Mouse (Mus musculus) forebrain, embryonic 14.5 days (tissue): ENCODE data around the gene Lurap1l. TPM values are rescaled to one million over a fixed set of nuclear protein-coding genes. Genes with fewer than 3 reads are reported as not detected.

Source experiments
- ATAC-seq: fragments of 200-750 bp; cut with Nextera tagmentation; 2 replicates; pipeline ENCODE4 v1.8.0; 2017; ENCODE audit warnings: mild to moderate bottlenecking, moderate library complexity
- DNase-seq: peaks from one replicate; pipeline ENCODE4 v3.0.0-alpha.2; 2015; ENCODE audit warnings: low spot score
- H3K27ac ChIP-seq: fragments of 300-500 bp; sonication (generic); 2 replicates; pipeline ENCODE4 v1.5.1; 2014; ENCODE audit warnings: low read depth, mild to moderate bottlenecking, control low read depth, low read length, moderate library complexity
- H3K27me3 ChIP-seq: fragments of 300-500 bp; sonication (generic); replicated peaks from 2 replicates; pipeline ENCODE4 v1.6.1; 2014; ENCODE audit warnings: low read length, control low read depth, mixed read lengths; ENCODE audit not compliant: control insufficient read depth, insufficient read depth
- H3K36me3 ChIP-seq: fragments of 300-500 bp; sonication (generic); 2 replicates; pipeline ENCODE4 v1.6.1; 2014; ENCODE audit warnings: low read length, control low read depth; ENCODE audit not compliant: control insufficient read depth, insufficient read depth
- H3K4me1 ChIP-seq: fragments of 300-500 bp; sonication (generic); 2 replicates; pipeline ENCODE4 v1.6.1; 2014; ENCODE audit warnings: antibody characterized with exemption, low read length, control low read depth; ENCODE audit not compliant: control insufficient read depth, insufficient read depth
- H3K4me2 ChIP-seq: fragments of 300-500 bp; sonication (generic); 2 replicates; pipeline ENCODE4 v1.6.1; 2014; ENCODE audit warnings: mild to moderate bottlenecking, control low read depth, low read length
- H3K4me3 ChIP-seq: fragments of 300-500 bp; sonication (generic); 2 replicates; pipeline ENCODE4 v1.5.1; 2014; ENCODE audit warnings: low read depth, low read length, control low read depth
- H3K9ac ChIP-seq: fragments of 300-500 bp; sonication (generic); 2 replicates; pipeline ENCODE4 v1.6.1; 2014; ENCODE audit warnings: mild to moderate bottlenecking, low read length, control low read depth, moderate library complexity
- H3K9me3 ChIP-seq: fragments of 300-500 bp; sonication (generic); replicated peaks from 2 replicates; pipeline ENCODE4 v1.6.1; 2016; ENCODE audit warnings: low read length, control low read depth, mixed read lengths; ENCODE audit not compliant: control insufficient read depth
- WGBS: fragments of 180-500 bp; shearing (Covaris S2); extraction: QIAGEN DNeasy Blood & Tissue Kit; methylation state at CpG from one replicate; pipeline ENCODE4 v1.1.7; 2014; 5-methylcytosine and 5-hydroxymethylcytosine counted together
- polyA plus RNA-seq: library from polyadenylated mRNA; unstranded; fragments of >200 nt; fragmentation: Nextera tagmentation; extraction: Ambion mirVana; gene quantifications from 2 replicates; pipeline ENCODE4 v1.2.1, GENCODE M21; 2014

Lurap1l gene
- polyA plus RNA-seq = 5.0 and 5.7 TPM in 2 replicates

GRCm38 (mm10) chr4:80910481-80910870 is at the start of gene Lurap1l:
Gene Lurap1l, plus strand, starts transcription at chr4:80910646.
- Histone ChIP-seq H3K4me2 (peak within 1 kb of the TSS; percentile 80), H3K4me1 (0 out of 2 replicates have a peak, but pooled peaks cover 3% of the 10 kb centered on the region), H3K27ac (peak within 1 kb of the TSS; percentile 78), H3K36me3 (no peaks in the 10 kb centered on the region), H3K9ac (peak within 1 kb of the TSS; percentile 74), H3K9me3 (no peaks in the 10 kb centered on the region), H3K4me3 (peak within 1 kb of the TSS; percentile 63), H3K27me3 (no peaks in the 10 kb centered on the region)
- WGBS = 0% methylated on average over 10 of the region's 10 CpGs
- ATAC-seq (peak; percentile 36; the same call in 1 of the 2 replicates), DNase-seq (peak; percentile 69)

- no peak for ATAC-seq
- Histone ChIP-seq H3K27me3 (no peaks in the 10 kb centered on the region), H3K36me3 (no peaks in the 10 kb centered on the region), H3K27ac (no peak overlapping the region), H3K4me3 (no peak overlapping the region), H3K4me1 (no peaks in the 10 kb centered on the region), H3K4me2 (no peak overlapping the region), H3K9ac (no peak overlapping the region), H3K9me3 (no peaks in the 10 kb centered on the region)
- 73% methylated on average over 9 of the region's 9 CpGs for WGBS
- DNase-seq = peak; percentile 48
These were observed 47.5 kb upstream of the Lurap1l start for GRCm38 (mm10) chr4:80862962-80863361.

GRCm38 (mm10) chr4:80863906-80864305 is 46.5 kb upstream of the Lurap1l start:
- Histone ChIP-seq H3K36me3 (no peaks in the 10 kb centered on the region), H3K27me3 (no peaks in the 10 kb centered on the region), H3K4me2 (no peak overlapping the region), H3K9me3 (no peaks in the 10 kb centered on the region), H3K4me1 (no peaks in the 10 kb centered on the region), H3K4me3 (no peak overlapping the region), H3K27ac (no peak overlapping the region), H3K9ac (no peak overlapping the region)
- ATAC-seq (no peak), DNase-seq (no peak)
- WGBS = 68% methylated on average over 7 of the region's 7 CpGs

- Histone ChIP-seq H3K36me3 (no peaks in the 10 kb centered on the region), H3K9me3 (no peaks in the 10 kb centered on the region), H3K4me3 (peak overlapping the region; percentile 18), H3K27ac (peak overlapping the region; percentile 35; the same call in 1 of the 2 replicates), H3K9ac (peak overlapping the region; percentile 42), H3K4me1 (no peaks in the 10 kb centered on the region), H3K4me2 (peak overlapping the region; percentile 57), H3K27me3 (no peaks in the 10 kb centered on the region)
- peak; percentile 90 for DNase-seq
- ATAC-seq = peak; percentile 90
- under 1% methylated on average over 17 of the region's 17 CpGs for WGBS
These were observed 45.9 kb upstream of the Lurap1l start for GRCm38 (mm10) chr4:80864511-80864922.

GRCm38 (mm10) chr4:80866065-80866464 is 44.4 kb upstream of the Lurap1l start:
- Histone ChIP-seq H3K27ac (no peak overlapping the region), H3K36me3 (no peaks in the 10 kb centered on the region), H3K9me3 (no peaks in the 10 kb centered on the region), H3K4me3 (no peak overlapping the region), H3K27me3 (no peaks in the 10 kb centered on the region), H3K9ac (no peak overlapping the region), H3K4me2 (no peak overlapping the region), H3K4me1 (no peaks in the 10 kb centered on the region)
- 24% methylated on average over 5 of the region's 5 CpGs for WGBS
- ATAC-seq = peak; percentile 69
- DNase-seq = peak; percentile 82

- Histone ChIP-seq H3K4me2 (no peak overlapping the region), H3K4me1 (no peaks in the 10 kb centered on the region), H3K36me3 (no peaks in the 10 kb centered on the region), H3K4me3 (no peak overlapping the region), H3K27ac (no peak overlapping the region), H3K27me3 (no peaks in the 10 kb centered on the region), H3K9ac (no peak overlapping the region), H3K9me3 (no peaks in the 10 kb centered on the region)
- DNase-seq (no peak), ATAC-seq (no peak)
- 58% methylated on average over 2 of the region's 2 CpGs for WGBS
These were observed 40.8 kb upstream of the Lurap1l start for GRCm38 (mm10) chr4:80869598-80869997.

GRCm38 (mm10) chr4:80872847-80873644 is 37.4 kb upstream of the Lurap1l start:
- WGBS = 38% methylated on average over 6 of the region's 6 CpGs
- Histone ChIP-seq H3K27ac (no peak overlapping the region), H3K4me1 (no peaks in the 10 kb centered on the region), H3K36me3 (no peaks in the 10 kb centered on the region), H3K4me2 (no peak overlapping the region), H3K4me3 (no peak overlapping the region), H3K27me3 (no peaks in the 10 kb centered on the region), H3K9me3 (no peaks in the 10 kb centered on the region), H3K9ac (no peak overlapping the region)
- ATAC-seq (peak; percentile 26; the same call in 1 of the 2 replicates), DNase-seq (peak; percentile 71)

GRCm38 (mm10) chr4:80874121-80874859 is 36.2 kb upstream of the Lurap1l start:
- ATAC-seq = no peak
- Histone ChIP-seq H3K4me2 (no peak overlapping the region), H3K9ac (no peak overlapping the region), H3K4me3 (no peak overlapping the region), H3K27me3 (no peaks in the 10 kb centered on the region), H3K36me3 (no peaks in the 10 kb centered on the region), H3K27ac (no peak overlapping the region), H3K4me1 (no peaks in the 10 kb centered on the region), H3K9me3 (no peaks in the 10 kb centered on the region)
- WGBS = 74% methylated on average over 5 of the region's 5 CpGs
- DNase-seq = no peak

GRCm38 (mm10) chr4:80875055-80875454 is 35.4 kb upstream of the Lurap1l start:
- no peak for ATAC-seq
- no peak overlapping the region for H3K4me3 ChIP-seq
- no peaks in the 10 kb centered on the region for H3K9me3 ChIP-seq
- H3K4me2 ChIP-seq = no peak overlapping the region
- whole genome bisulfite sequencing = 71% methylated on average over 4 of the region's 4 CpGs
- DNase-seq = no peak
- no peaks in the 10 kb centered on the region for H3K27me3 ChIP-seq
- H3K27ac ChIP-seq = no peak overlapping the region
- H3K9ac ChIP-seq = no peak overlapping the region
- no peaks in the 10 kb centered on the region for H3K4me1 ChIP-seq
- H3K36me3 ChIP-seq = no peaks in the 10 kb centered on the region
